Mouse (Mus musculus): ENCODE measurements around the gene Atad2b. TPM values are rescaled to one million over a fixed set of nuclear protein-coding genes. Genes with fewer than 3 reads are reported as not detected.

Atad2b gene
- polyA plus RNA-seq (2014; fragmentation: Nextera tagmentation; extraction: Ambion mirVana), result 11.1 and 12.8 TPM in 2 replicates

DNA sequence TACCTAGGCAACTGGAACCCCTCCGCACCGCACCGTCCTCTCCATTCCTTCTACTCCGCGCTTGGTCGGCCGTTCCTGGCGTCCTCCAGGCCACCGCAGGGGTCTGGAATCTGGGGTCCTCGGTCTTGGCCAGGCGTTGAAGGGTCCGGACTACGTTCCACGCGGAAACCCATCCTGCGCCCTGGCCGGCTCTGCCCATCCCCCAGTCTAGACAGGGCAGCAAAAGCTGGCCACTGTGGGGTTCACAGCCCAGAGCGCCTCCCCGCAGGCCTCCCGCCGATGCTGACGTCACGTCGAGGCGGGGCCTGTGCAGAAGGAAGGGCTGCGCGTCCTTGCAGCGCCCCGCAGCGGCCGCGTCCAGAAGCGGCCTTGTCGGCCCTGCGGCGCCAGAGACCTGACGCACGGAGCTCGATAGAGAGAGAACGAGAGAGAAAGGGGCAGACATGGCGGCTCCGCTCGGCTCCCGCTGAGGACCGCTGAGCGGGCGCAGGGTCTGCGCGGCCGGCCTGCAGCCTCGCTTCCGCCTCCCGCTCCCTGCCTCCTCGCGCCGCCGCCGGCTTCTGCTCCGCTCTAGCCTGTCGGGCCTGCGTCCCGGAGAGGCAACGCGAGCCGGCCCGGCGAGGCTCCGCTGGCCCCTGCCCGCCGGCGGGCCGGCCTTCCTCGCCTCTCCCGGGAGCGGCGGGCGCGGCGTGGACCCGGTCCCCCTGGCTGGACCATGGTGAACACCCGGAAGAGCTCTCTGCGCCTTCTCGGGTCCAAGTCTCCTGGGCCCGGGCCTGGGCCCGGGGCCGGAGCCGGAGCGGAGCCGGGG is at the start of gene Atad2b:
Atad2b (plus strand) TSS at position 360 of the 811 bp plus-strand sequence.
- peak within 1 kb of the TSS; percentile 100 for H3K9ac ChIP-seq (ENCODE audit: low read depth, low read length)
- under 1% methylated on average over 83 of the region's 89 CpGs for WGBS (ENCODE audit: insufficient replicate concordance)
- no peaks in the 10 kb centered on the region for H3K36me3 ChIP-seq (ENCODE audit: control insufficient read depth, insufficient read depth, low read length)
- H3K4me3 ChIP-seq (ENCODE audit: low read depth, low read length), result peak within 1 kb of the TSS; percentile 94
- H3K9me3 ChIP-seq (replicated peaks; ENCODE audit: control insufficient read depth, low read length), result no peaks in the 10 kb centered on the region
- peak within 1 kb of the TSS; percentile 95 for H3K27ac ChIP-seq (ENCODE audit: low read depth, low read length)
- peak; percentile 98 for ATAC-seq (replicated peaks; ENCODE audit: insufficient number of reproducible peaks, low FRiP score, low TSS enrichment)
- no peaks in the 10 kb centered on the region for H3K27me3 ChIP-seq (ENCODE audit: control insufficient read depth, insufficient read depth, low read length)
- peak within 1 kb of the TSS; percentile 81 for H3K4me2 ChIP-seq
- H3K4me1 ChIP-seq (ENCODE audit: control insufficient read depth, insufficient read depth, low read length), result peaks cover 5% of the 10 kb centered on the region; the same call in 1 of the 2 replicates

DNA sequence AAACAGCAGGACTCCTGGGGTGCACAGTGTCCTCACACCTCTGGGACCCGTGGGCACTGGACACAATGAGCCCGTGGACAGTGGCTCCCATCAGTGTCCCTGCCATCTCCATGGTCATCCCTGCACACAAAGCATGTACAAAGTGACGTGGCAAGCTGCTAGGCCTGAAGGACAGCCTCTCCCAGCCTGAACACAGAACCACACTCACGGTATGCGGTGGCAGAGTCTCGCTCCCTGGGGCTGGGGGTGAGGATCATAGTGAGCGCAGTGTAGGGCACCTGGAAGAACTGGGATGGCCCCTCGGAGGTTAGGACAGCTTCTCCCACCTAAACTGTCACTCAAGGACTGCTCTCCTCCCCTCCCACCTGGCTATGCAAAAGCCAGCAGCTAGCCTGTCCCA is 48.2 kb upstream of the Atad2b start:
- H3K9ac ChIP-seq (ENCODE audit: low read depth, low read length), result peak overlapping the region; percentile 6; the same call in 1 of the 2 replicates
- no peak overlapping the region for H3K4me2 ChIP-seq
- H3K27me3 ChIP-seq (ENCODE audit: control insufficient read depth, insufficient read depth, low read length), result no peaks in the 10 kb centered on the region
- H3K4me1 ChIP-seq (ENCODE audit: control insufficient read depth, insufficient read depth, low read length), result peaks cover 20% of the 10 kb centered on the region
- H3K4me3 ChIP-seq (ENCODE audit: low read depth, low read length), result no peak overlapping the region
- 68% methylated on average over 8 of the region's 8 CpGs for WGBS (ENCODE audit: insufficient replicate concordance)
- H3K27ac ChIP-seq (ENCODE audit: low read depth, low read length), result no peak overlapping the region
- no peak for ATAC-seq (replicated peaks; ENCODE audit: insufficient number of reproducible peaks, low FRiP score, low TSS enrichment)
- H3K9me3 ChIP-seq (replicated peaks; ENCODE audit: control insufficient read depth, low read length), result no peaks in the 10 kb centered on the region
- H3K36me3 ChIP-seq (ENCODE audit: control insufficient read depth, insufficient read depth, low read length), result no peaks in the 10 kb centered on the region

DNA sequence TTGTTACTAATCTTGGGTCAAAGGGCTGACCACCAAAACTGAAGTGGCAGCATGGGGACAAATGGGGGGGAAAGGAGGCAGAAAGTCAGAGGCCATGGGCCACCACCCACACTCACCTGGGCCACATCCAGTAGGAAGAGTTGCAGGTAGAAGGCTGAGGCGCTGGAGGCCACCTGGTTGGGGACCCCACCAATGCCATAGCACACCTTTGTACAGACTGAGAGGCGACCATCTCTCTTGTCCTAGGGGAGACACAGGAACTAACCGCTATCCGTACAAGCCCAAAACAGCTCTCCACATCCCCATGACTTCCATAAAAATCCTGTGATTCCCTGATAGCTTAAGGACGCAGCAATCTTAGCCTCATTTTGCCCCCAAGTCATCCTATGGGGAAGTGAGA is 45.9 kb upstream of the Atad2b start:
- peaks cover 22% of the 10 kb centered on the region; the same call in 1 of the 2 replicates for H3K4me1 ChIP-seq (ENCODE audit: control insufficient read depth, insufficient read depth, low read length)
- ATAC-seq (replicated peaks; ENCODE audit: insufficient number of reproducible peaks, low FRiP score, low TSS enrichment), result no peak
- no peaks in the 10 kb centered on the region for H3K27me3 ChIP-seq (ENCODE audit: control insufficient read depth, insufficient read depth, low read length)
- H3K27ac ChIP-seq (ENCODE audit: low read depth, low read length), result no peak overlapping the region
- no peaks in the 10 kb centered on the region for H3K9me3 ChIP-seq (replicated peaks; ENCODE audit: control insufficient read depth, low read length)
- no peaks in the 10 kb centered on the region for H3K36me3 ChIP-seq (ENCODE audit: control insufficient read depth, insufficient read depth, low read length)
- H3K4me2 ChIP-seq, result no peak overlapping the region; the same call in 1 of the 2 replicates
- H3K9ac ChIP-seq (ENCODE audit: low read depth, low read length), result no peak overlapping the region
- WGBS (ENCODE audit: insufficient replicate concordance), result 86% methylated on average over 5 of the region's 5 CpGs
- no peak overlapping the region for H3K4me3 ChIP-seq (ENCODE audit: low read depth, low read length)

DNA sequence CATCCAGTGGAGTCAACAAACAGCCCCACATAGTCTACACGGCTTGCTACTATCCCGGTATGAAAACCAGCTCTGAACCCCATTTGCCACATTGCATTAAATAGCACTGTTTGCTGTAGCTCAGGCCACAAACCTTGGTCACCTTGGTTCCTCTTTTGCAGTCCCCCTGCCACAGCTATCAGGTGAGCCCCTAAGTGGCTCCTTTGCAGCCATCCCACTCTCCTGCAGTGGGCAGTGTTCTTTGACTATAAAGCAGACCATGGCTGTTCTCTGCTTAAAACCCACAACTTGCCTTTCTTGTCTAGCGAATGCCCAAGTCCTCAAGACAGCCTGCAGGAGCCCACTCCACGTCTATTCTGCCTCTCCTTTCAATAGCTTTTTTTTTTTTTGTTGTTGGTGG is 44.9 kb upstream of the Atad2b start:
- peak overlapping the region; percentile 29; the same call in 1 of the 2 replicates for H3K27ac ChIP-seq (ENCODE audit: low read depth, low read length)
- no peak overlapping the region for H3K9ac ChIP-seq (ENCODE audit: low read depth, low read length)
- no peaks in the 10 kb centered on the region for H3K27me3 ChIP-seq (ENCODE audit: control insufficient read depth, insufficient read depth, low read length)
- 43% methylated on average over 4 of the region's 4 CpGs for WGBS (ENCODE audit: insufficient replicate concordance)
- no peaks in the 10 kb centered on the region for H3K36me3 ChIP-seq (ENCODE audit: control insufficient read depth, insufficient read depth, low read length)
- no peaks in the 10 kb centered on the region for H3K9me3 ChIP-seq (replicated peaks; ENCODE audit: control insufficient read depth, low read length)
- peak overlapping the region; percentile 79 for H3K4me2 ChIP-seq
- peak overlapping the region; percentile 18 for H3K4me3 ChIP-seq (ENCODE audit: low read depth, low read length)
- H3K4me1 ChIP-seq (ENCODE audit: control insufficient read depth, insufficient read depth, low read length), result peaks cover 22% of the 10 kb centered on the region; the same call in 1 of the 2 replicates
- no peak for ATAC-seq (replicated peaks; ENCODE audit: insufficient number of reproducible peaks, low FRiP score, low TSS enrichment)

DNA sequence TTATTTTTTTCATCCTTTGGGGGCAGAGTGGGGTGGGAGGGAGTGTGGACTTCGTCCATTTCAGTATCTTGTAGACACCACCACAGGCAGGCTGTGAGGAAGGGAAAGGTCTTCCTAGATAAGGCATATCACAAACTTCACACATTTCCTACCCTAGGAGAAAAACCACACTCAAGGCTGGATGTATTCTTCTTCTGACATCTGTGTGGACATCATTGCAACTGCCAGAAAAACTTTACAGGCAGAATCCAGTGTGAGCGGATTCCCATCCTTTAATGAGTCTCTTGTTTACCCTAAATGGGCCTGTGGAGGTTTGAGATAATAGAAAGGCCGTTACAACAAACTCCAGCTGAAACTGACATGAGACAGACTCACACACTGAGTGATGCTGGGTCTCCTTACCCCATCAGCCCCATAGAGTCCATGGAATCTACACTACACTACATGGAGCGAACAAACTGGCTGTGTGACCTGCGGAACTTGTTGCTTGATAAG is 44.1 kb upstream of the Atad2b start:
- H3K4me1 ChIP-seq (ENCODE audit: control insufficient read depth, insufficient read depth, low read length), result peaks cover 22% of the 10 kb centered on the region; the same call in 1 of the 2 replicates
- H3K27me3 ChIP-seq (ENCODE audit: control insufficient read depth, insufficient read depth, low read length), result no peaks in the 10 kb centered on the region
- peak; percentile 69 for ATAC-seq (replicated peaks; ENCODE audit: insufficient number of reproducible peaks, low FRiP score, low TSS enrichment)
- 39% methylated on average over 5 of the region's 5 CpGs for WGBS (ENCODE audit: insufficient replicate concordance)
- peak overlapping the region; percentile 72 for H3K9ac ChIP-seq (ENCODE audit: low read depth, low read length)
- no peaks in the 10 kb centered on the region for H3K36me3 ChIP-seq (ENCODE audit: control insufficient read depth, insufficient read depth, low read length)
- H3K27ac ChIP-seq (ENCODE audit: low read depth, low read length), result peak overlapping the region; percentile 84
- H3K9me3 ChIP-seq (replicated peaks; ENCODE audit: control insufficient read depth, low read length), result no peaks in the 10 kb centered on the region
- H3K4me3 ChIP-seq (ENCODE audit: low read depth, low read length), result peak overlapping the region; percentile 42
- H3K4me2 ChIP-seq, result peak overlapping the region; percentile 79

DNA sequence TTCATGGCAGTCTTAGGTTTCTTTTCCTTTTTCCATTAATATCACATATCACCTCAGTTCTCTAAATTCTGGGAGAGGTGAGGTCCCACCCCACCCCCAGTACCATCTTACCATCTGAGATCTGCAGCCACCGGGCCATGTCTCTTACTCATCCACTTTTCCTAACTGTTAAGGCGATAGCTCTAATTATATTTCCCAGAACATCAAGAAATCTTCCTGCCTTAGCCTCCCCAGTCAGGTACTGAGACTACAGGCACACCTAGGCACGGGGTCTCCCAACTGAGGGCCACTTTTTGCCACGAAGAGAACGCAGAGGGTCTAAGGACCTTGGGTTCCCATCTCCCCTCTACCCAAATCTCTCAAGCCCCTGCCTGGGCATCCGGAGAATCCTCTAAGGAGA is 43.6 kb upstream of the Atad2b start:
- WGBS (ENCODE audit: insufficient replicate concordance), result 63% methylated on average over 6 of the region's 6 CpGs
- H3K9ac ChIP-seq (ENCODE audit: low read depth, low read length), result peak overlapping the region; percentile 72
- no peak for ATAC-seq (replicated peaks; ENCODE audit: insufficient number of reproducible peaks, low FRiP score, low TSS enrichment)

DNA sequence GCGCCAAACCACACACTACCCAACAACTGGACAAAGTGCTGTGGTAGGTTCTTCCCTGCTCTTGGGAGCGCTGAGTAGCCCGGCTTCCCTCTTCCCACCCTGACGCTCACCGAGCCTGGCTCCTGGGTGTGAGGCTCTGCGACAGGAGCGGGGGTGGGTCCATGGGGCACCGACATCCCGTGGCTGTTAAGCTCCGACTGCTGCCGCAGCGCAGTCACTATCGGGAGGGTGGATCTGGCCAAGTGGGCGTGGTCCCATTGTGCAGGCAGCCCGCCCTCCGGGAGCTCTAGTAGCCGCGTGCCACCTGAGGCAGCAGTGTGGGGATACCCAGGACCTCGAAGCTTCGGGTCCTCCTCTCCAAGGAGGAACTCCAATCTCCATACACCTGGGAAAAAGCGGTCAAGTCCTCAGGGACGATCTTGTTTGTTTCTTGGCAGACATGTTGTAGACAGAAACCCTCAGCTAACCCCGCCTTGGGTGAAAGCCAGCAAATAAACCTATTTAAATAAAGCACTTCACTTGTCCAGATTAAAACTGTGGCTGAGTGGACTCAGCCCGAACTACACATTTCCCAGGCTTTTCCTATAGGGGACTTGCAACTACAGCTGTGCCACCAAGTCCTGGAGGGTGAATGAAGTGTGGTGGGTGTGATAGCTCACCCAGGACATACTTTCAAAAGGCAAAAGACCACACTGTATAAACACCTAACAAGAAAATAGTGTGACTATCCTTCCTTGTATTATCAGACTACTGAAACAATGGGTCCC is 42.8 kb upstream of the Atad2b start, which contains the start of gene Mfsd2b:
Mfsd2b (minus strand) TSS at position 199 of the 767 bp plus-strand sequence.
- Histone ChIP-seq H3K9ac (ENCODE audit: low read depth, low read length) (peak within 1 kb of the TSS; percentile 72), H3K4me1 (ENCODE audit: control insufficient read depth, insufficient read depth, low read length) (peaks cover 21% of the 10 kb centered on the region; the same call in 1 of the 2 replicates), H3K4me3 (ENCODE audit: low read depth, low read length) (peak within 1 kb of the TSS; percentile 42), H3K27me3 (ENCODE audit: control insufficient read depth, insufficient read depth, low read length) (no peaks in the 10 kb centered on the region), H3K27ac (ENCODE audit: low read depth, low read length) (peak within 1 kb of the TSS; percentile 84), H3K36me3 (ENCODE audit: control insufficient read depth, insufficient read depth, low read length) (peaks cover 2% of the 10 kb centered on the region; the same call in 1 of the 2 replicates), H3K9me3 (replicated peaks; ENCODE audit: control insufficient read depth, low read length) (no peaks in the 10 kb centered on the region), H3K4me2 (peak within 1 kb of the TSS; percentile 79)
- ATAC-seq (replicated peaks; ENCODE audit: insufficient number of reproducible peaks, low FRiP score, low TSS enrichment), result peak; percentile 89
- WGBS (ENCODE audit: insufficient replicate concordance), result 4% methylated on average over 24 of the region's 24 CpGs

More for the DNA sequence above, 43.6 kb upstream of the Atad2b start:
- Histone ChIP-seq H3K4me2 (peak overlapping the region; percentile 79), H3K4me1 (ENCODE audit: control insufficient read depth, insufficient read depth, low read length) (peaks cover 22% of the 10 kb centered on the region; the same call in 1 of the 2 replicates), H3K27ac (ENCODE audit: low read depth, low read length) (peak overlapping the region; percentile 84), H3K36me3 (ENCODE audit: control insufficient read depth, insufficient read depth, low read length) (no peaks in the 10 kb centered on the region), H3K27me3 (ENCODE audit: control insufficient read depth, insufficient read depth, low read length) (no peaks in the 10 kb centered on the region), H3K9me3 (replicated peaks; ENCODE audit: control insufficient read depth, low read length) (no peaks in the 10 kb centered on the region), H3K4me3 (ENCODE audit: low read depth, low read length) (peak overlapping the region; percentile 42)

DNA sequence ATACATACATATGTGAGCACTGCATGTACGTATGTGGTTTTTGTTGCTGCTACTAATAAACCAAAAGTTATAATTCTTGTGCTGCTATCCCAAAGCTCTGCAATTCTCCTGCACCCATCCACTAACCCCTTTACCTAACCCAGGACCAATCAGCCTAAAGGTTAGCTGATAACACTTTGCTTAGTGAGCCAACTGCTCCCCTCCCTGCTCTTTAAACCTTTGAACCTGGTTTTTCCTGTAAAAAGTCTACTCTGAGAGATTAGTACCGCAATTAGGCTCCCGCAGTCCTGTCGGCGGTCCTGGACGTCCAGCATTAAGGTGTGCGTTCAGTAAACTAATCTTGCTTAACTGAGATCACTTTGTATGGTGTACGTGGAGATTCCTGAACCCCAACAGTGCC is 41.5 kb upstream of the Atad2b start:
- Histone ChIP-seq H3K4me1 (ENCODE audit: control insufficient read depth, insufficient read depth, low read length) (peaks cover 20% of the 10 kb centered on the region; the same call in 1 of the 2 replicates), H3K4me3 (ENCODE audit: low read depth, low read length) (no peak overlapping the region), H3K4me2 (no peak overlapping the region), H3K27me3 (ENCODE audit: control insufficient read depth, insufficient read depth, low read length) (no peaks in the 10 kb centered on the region), H3K9ac (ENCODE audit: low read depth, low read length) (no peak overlapping the region), H3K27ac (ENCODE audit: low read depth, low read length) (no peak overlapping the region), H3K9me3 (replicated peaks; ENCODE audit: control insufficient read depth, low read length) (no peaks in the 10 kb centered on the region), H3K36me3 (ENCODE audit: control insufficient read depth, insufficient read depth, low read length) (peaks cover 3% of the 10 kb centered on the region)
- no peak for ATAC-seq (replicated peaks; ENCODE audit: insufficient number of reproducible peaks, low FRiP score, low TSS enrichment)
- 83% methylated on average over 8 of the region's 8 CpGs for WGBS (ENCODE audit: insufficient replicate concordance)
